Mouse (Mus musculus) MEL-GATA-1-ER (cell line): ENCODE measurements around the gene Catsperz.

Experiments
- DNase-seq: peaks from one replicate; pipeline ENCODE4 v3.0.0-alpha.2; 2012; ENCODE audit warnings: low read depth; ENCODE audit errors: extremely low read depth

The Catsperz gene

GRCm38 (mm10) chr19:6925307-6925573 is at the start of gene Catsperz:
Gene Catsperz (minus strand): TSS chr19:6925380.
- no peak for DNase-seq

- peak; percentile 74 for DNase-seq
Observed at GRCm38 (mm10) chr19:6974211-6975205, 49.3 kb upstream of the Catsperz start, which contains the start of gene Ppp1r14b. Gene Ppp1r14b (plus strand): TSS chr19:6974968.

DNA sequence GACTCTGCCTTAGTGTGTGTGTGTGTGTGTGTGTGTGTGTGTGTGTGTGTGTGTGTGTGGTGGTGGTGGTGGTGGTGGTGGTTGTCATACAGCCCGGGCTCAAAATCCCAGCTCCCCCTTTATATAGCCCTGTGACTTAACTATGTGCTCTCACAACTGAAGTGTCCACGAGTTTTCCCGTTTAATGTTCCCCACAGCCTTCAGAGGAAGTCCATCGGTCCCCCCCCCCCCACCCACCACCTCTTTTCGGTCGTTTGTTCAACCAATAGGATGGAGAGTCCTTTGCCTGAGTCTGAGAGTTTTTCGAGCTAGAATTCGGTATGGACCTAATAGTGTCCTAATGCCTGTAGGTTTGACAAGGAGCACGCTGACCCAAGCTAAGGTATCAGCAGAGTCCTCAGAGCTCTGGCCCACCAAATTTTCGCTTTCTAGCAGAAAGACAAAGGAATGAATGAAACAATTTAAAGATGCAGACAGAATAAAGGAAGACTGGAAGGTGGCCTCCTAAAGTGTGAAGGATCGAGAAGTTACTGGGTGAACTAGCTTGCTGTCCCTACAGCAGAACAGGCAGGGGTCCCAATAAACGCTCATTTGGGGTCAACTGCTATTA is 48.5 kb upstream of the Catsperz start:
- no peak for DNase-seq

- no peak for DNase-seq
Observed at GRCm38 (mm10) chr19:6972247-6972917, 47.2 kb upstream of the Catsperz start.

- no peak for DNase-seq
Observed at GRCm38 (mm10) chr19:6971644-6972043, 46.5 kb upstream of the Catsperz start.

GRCm38 (mm10) chr19:6970460-6971085 is 45.4 kb upstream of the Catsperz start:
- no peak for DNase-seq

GRCm38 (mm10) chr19:6969665-6970381 is 44.6 kb upstream of the Catsperz start:
- DNase-seq: no peak

DNA sequence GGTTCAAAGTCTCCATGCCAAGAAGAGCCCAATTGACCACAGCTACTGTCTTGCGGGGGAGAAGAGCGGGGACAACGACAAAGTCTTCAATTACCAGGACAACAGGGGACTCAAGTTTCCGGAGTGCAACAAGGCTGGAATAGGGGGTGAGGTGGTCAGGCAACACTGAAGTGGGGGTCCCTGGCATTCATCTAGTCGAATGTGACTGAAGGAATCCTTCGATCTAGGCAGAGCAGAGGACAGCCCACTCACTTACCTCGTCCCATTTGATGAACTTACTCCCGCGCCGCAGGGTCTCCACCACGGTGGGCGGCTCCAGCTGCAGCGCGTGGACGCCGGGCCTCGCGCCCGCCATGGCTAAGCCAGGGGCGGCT is 44.1 kb upstream of the Catsperz start:
- DNase-seq: no peak

- DNase-seq: no peak
Observed at GRCm38 (mm10) chr19:6968491-6969271, 43.5 kb upstream of the Catsperz start.

- DNase-seq: no peak
Observed at GRCm38 (mm10) chr19:6956461-6956860, 31.3 kb upstream of the Catsperz start.

DNA sequence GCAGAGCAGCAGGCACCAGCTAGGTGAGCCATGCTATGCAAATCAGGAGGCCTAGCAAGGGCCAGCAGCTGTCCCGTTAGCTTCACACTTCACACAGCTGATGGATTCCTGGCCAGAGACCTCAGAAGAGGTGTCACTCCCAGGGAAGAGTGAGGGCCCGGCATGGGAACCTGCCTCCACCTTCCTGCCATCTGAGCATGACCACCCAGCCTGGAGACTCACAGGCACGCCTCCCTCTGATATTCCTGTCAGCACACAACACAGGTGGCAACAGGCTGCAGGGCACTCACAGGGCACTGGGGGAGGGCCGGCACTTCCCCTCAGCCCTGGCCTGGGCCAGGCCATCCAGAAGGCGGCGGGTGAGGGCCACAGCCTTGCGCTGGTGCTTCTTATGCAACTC is 30.2 kb upstream of the Catsperz start:
- no peak for DNase-seq

DNA sequence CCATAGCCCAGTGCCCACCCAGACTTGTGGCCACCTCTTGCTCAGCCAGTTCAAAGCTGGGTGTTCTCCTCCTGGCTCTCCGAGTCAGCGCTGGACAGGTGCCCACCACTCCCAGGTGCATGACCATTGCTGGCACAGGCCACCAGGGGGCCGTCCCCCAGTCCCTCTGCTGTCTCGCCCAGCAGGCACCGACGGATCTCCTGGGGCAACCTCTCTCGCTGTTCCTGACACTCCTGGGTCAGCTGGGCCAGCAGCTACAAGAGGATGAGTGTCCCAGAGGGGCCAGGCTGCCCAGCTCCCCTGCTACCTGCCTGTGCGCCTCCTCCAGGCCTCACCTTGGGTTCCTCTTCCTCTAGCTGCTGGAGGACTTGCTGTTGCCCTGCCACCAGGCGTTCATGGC is 28.9 kb upstream of the Catsperz start:
- no peak for DNase-seq

DNA sequence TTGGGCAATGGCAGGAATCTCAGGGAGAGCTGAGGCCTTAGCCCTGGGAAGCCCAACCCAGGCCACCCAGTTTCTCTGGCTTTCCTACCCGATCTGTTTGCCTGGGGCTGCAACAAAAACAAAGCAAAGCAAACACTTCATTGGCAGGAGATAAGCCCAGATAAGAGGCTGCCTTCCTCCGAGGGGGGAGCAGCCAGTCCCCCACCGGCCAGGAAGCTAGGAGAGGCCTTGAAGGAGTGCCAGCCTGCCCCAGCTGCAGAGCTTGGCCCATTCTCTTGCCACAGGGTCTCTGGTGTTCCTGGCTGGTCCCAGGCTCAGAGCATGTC is 27.5 kb upstream of the Catsperz start:
- no peak for DNase-seq

GRCm38 (mm10) chr19:6951994-6952711 is 27.0 kb upstream of the Catsperz start:
- no peak for DNase-seq

DNA sequence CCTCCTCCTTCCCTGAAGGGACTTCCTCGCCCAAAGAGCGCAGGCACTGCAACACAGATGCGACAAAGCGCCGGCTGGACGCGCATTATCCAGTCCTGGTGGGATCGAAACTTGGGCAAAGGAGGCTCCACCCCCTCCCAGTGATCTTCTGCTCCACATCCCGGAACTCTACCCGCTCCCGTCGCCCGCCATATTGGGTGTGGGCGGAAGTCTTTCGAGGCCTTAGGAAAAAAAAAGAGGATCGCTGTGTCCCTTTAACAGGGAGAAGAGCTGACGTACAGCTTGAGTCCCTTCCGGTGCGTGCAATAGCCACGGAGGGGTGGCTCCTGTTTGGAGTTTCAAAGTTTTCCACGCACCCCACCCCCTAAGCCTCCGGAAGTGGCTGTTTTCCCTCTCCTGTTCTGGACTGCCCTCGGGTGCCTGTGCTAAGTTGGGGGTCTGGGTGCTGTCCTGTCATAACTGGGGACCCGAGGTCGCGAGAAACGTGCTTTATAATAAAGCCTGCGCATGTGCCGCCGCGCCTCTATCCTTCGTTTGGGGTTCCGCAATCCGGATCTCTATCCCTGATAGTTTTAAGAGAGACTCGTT is 26.3 kb upstream of the Catsperz start:
- DNase-seq: peak; percentile 86

DNA sequence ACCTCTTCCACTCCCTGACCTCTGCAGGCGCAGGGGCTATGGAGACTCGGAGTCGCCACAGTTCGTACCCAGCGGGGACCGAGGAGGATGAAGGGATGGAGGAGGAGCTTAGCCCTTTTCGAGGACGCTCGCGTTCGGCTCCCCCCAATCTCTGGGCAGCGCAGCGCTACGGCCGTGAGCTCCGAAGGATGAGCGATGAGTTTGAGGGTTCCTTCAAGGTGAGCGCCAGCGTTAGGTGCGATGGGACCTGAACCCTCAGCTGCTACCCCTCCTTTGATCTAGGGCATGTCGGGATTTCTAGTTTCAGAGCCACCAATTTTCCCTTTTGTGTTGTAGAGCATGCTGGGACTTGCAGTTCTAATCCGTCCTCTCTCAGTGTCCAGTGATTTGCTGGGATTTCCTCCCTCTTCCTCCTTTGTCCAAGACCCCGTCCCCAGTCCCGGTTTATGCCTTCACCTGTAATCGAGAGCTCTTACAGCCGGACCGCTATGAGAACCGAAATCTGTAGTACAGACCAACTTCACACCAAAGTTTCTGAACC is 25.5 kb upstream of the Catsperz start:
- no peak for DNase-seq

DNA sequence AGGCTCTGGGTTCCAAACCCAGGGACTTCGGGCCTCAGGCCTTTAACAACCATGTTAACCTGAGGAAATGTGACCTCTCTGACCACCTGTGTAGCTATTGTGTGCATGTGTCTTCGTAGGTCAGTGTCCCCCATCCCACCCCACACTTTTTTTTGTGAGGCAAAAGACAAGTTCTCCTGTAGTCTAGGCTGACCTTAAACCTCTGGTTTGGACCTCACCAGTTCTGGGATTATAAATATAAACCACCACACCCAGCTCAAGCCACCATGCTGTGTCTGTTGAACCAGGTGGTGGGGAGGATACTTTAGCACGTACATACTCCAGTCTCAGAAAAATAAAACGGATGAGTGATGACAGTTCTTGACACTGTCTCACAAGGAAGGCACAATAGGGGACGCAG is 24.8 kb upstream of the Catsperz start:
- no peak for DNase-seq

DNA sequence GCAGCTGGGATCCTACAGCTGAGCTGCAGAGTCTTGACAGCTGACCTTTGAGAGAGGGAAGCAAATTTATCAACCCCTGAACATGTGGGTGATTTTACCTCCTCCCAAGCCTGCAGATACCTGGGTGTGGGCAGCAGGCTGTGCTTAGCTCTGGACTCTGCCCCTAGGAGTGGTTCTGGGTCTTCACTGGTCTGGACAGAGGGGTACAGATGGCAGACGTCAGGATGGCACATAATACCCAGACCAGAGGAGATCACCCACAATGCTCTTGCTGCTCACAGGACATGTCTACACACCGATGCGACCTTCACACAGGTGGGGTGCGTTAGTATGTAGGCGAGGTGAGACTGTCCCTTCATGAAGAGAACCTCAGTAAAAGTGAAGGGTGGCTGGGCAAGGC is 24.4 kb upstream of the Catsperz start:
- no peak for DNase-seq

DNA sequence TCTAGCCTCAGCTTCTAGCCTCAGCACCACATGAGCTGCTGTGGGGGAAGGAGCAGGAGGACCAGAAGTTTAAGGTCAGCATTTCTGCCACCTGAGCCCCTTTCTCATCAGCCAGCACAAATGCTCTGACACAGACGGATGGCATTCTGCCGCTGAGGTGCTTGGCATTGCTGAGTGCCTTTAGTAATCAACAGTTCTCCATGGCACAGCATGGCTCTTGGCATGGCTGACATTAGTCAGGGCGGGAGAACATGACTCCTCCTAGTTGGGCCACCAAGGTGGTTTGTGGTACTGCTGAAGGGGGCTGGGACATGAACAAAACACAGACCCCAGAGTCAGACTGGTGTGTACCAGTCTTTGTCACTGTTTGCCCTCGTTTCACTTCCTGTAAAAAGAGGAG is 23.0 kb upstream of the Catsperz start:
- no peak for DNase-seq
